Mouse (Mus musculus) limb, embryonic 13.5 days (tissue): ENCODE measurements around the gene Efl1. TPM values are rescaled to one million over a fixed set of nuclear protein-coding genes. Genes with fewer than 3 reads are reported as not detected.

ENCODE experiments used
- ATAC-seq: fragments of 200-750 bp; cut with Nextera tagmentation; 2 replicates; pipeline ENCODE4 v1.8.0; 2017; ENCODE audit warnings: low read depth, moderate number of reproducible peaks, moderate TSS enrichment; ENCODE audit not compliant: low FRiP score
- H3K27ac ChIP-seq: fragments of 300-500 bp; sonication (generic); 2 replicates; pipeline ENCODE4 v1.5.1; 2015; ENCODE audit warnings: inconsistent platforms, mild to moderate bottlenecking, moderate library complexity
- H3K27me3 ChIP-seq: fragments of 300-500 bp; sonication (generic); 2 replicates; pipeline ENCODE4 v1.6.1; 2015; ENCODE audit warnings: mild to moderate bottlenecking, inconsistent platforms
- H3K36me3 ChIP-seq: fragments of 300-500 bp; sonication (generic); 2 replicates; pipeline ENCODE4 v1.6.1; 2015; ENCODE audit warnings: inconsistent platforms, mild to moderate bottlenecking, moderate library complexity
- H3K4me1 ChIP-seq: fragments of 300-500 bp; sonication (generic); 2 replicates; pipeline ENCODE4 v1.6.1; 2015; ENCODE audit warnings: inconsistent platforms
- H3K4me2 ChIP-seq: fragments of 300-500 bp; sonication (generic); replicated peaks from 2 replicates; pipeline ENCODE4 v1.6.1; 2015; ENCODE audit warnings: inconsistent platforms, mild to moderate bottlenecking, moderate library complexity
- H3K4me3 ChIP-seq: fragments of 300-500 bp; sonication (generic); 2 replicates; pipeline ENCODE4 v1.5.1; 2015; ENCODE audit warnings: moderate library complexity, mild to moderate bottlenecking, inconsistent platforms
- H3K9ac ChIP-seq: fragments of 300-500 bp; sonication (generic); 2 replicates; pipeline ENCODE4 v1.6.1; 2015; ENCODE audit warnings: mild to moderate bottlenecking, inconsistent platforms
- H3K9me3 ChIP-seq: fragments of 300-500 bp; sonication (generic); 2 replicates; pipeline ENCODE4 v1.6.1; 2016; ENCODE audit warnings: inconsistent platforms
- WGBS: fragments of 180-500 bp; shearing (Covaris S2); methylation state at CpG from one replicate; pipeline ENCODE4 v1.1.7; 2015; 5-methylcytosine and 5-hydroxymethylcytosine counted together
- polyA plus RNA-seq: library from polyadenylated mRNA; unstranded; fragments of >200 nt; fragmentation: Nextera tagmentation; extraction: Ambion mirVana; gene quantifications from 2 replicates; pipeline ENCODE4 v1.2.1, GENCODE M21; 2015

Gene Efl1
- polyA plus RNA-seq, 1 experiment from 2014 or later = 26.0 TPM

GRCm38 (mm10) chr7:82743116-82743765, 94.8 kb downstream of the Efl1 start:
- peak overlapping the region; percentile 36; the same call in 1 of the 2 replicates for H3K9ac ChIP-seq
- peaks cover 21% of the 10 kb centered on the region for H3K4me1 ChIP-seq
- H3K27ac ChIP-seq = peak overlapping the region; percentile 55; the same call in 1 of the 2 replicates
- no peak for ATAC-seq
- peaks cover 7% of the 10 kb centered on the region; the same call in 1 of the 2 replicates for H3K36me3 ChIP-seq
- H3K27me3 ChIP-seq = no peaks in the 10 kb centered on the region
- H3K9me3 ChIP-seq = no peaks in the 10 kb centered on the region
- H3K4me2 ChIP-seq = peak overlapping the region; percentile 24
- 44% methylated on average over 11 of the region's 11 CpGs for WGBS
- H3K4me3 ChIP-seq = no peak overlapping the region

GRCm38 (mm10) chr7:82744167-82744715, 95.8 kb downstream of the Efl1 start:
- WGBS = 80% methylated on average over 18 of the region's 18 CpGs
- Histone ChIP-seq H3K4me1 (peaks cover 24% of the 10 kb centered on the region), H3K9me3 (no peaks in the 10 kb centered on the region), H3K36me3 (peaks cover 7% of the 10 kb centered on the region; the same call in 1 of the 2 replicates), H3K4me2 (no peak overlapping the region), H3K9ac (no peak overlapping the region), H3K27me3 (no peaks in the 10 kb centered on the region), H3K4me3 (no peak overlapping the region), H3K27ac (no peak overlapping the region)
- no peak for ATAC-seq

- Histone ChIP-seq H3K9ac (no peak overlapping the region), H3K27ac (peak overlapping the region; percentile 15; the same call in 1 of the 2 replicates), H3K9me3 (no peaks in the 10 kb centered on the region), H3K4me3 (no peak overlapping the region), H3K4me2 (no peak overlapping the region), H3K4me1 (peaks cover 37% of the 10 kb centered on the region), H3K27me3 (no peaks in the 10 kb centered on the region), H3K36me3 (peaks cover 19% of the 10 kb centered on the region; the same call in 1 of the 2 replicates)
- WGBS = 59% methylated on average over 2 of the region's 2 CpGs
- no peak for ATAC-seq
Measured at GRCm38 (mm10) chr7:82748812-82749211, 100.4 kb downstream of the Efl1 start.

- Histone ChIP-seq H3K36me3 (peaks cover 19% of the 10 kb centered on the region; the same call in 1 of the 2 replicates), H3K4me2 (no peak overlapping the region), H3K9ac (no peak overlapping the region), H3K4me3 (no peak overlapping the region), H3K27ac (peak overlapping the region; percentile 15; the same call in 1 of the 2 replicates), H3K4me1 (peaks cover 33% of the 10 kb centered on the region), H3K27me3 (no peaks in the 10 kb centered on the region), H3K9me3 (no peaks in the 10 kb centered on the region)
- WGBS = 87% methylated on average over 8 of the region's 8 CpGs
- no peak for ATAC-seq
Measured at GRCm38 (mm10) chr7:82749239-82749638, 100.8 kb downstream of the Efl1 start.

- no peaks in the 10 kb centered on the region for H3K27me3 ChIP-seq
- 0 out of 2 replicates have a peak overlapping the region, but pooled peaks have one; percentile 11 for H3K4me2 ChIP-seq
- no peaks in the 10 kb centered on the region for H3K9me3 ChIP-seq
- H3K4me3 ChIP-seq = no peak overlapping the region
- peaks cover 27% of the 10 kb centered on the region for H3K36me3 ChIP-seq
- H3K27ac ChIP-seq = peak overlapping the region; percentile 85
- WGBS = 63% methylated on average over 8 of the region's 8 CpGs
- H3K9ac ChIP-seq = no peak overlapping the region
- H3K4me1 ChIP-seq = peaks cover 30% of the 10 kb centered on the region
- ATAC-seq = peak; percentile 59
Measured at GRCm38 (mm10) chr7:82752171-82753085, 104.0 kb downstream of the Efl1 start.

GRCm38 (mm10) chr7:82755602-82756155, 107.3 kb downstream of the Efl1 start:
- 87% methylated on average over 8 of the region's 8 CpGs for WGBS
- Histone ChIP-seq H3K4me3 (no peak overlapping the region), H3K4me2 (no peak overlapping the region), H3K27ac (no peak overlapping the region), H3K36me3 (peaks cover 21% of the 10 kb centered on the region), H3K9ac (no peak overlapping the region), H3K9me3 (no peaks in the 10 kb centered on the region), H3K4me1 (peaks cover 23% of the 10 kb centered on the region), H3K27me3 (no peaks in the 10 kb centered on the region)
- no peak for ATAC-seq

GRCm38 (mm10) chr7:82758521-82758920, 110.1 kb downstream of the Efl1 start:
- H3K27ac ChIP-seq = no peak overlapping the region
- no peak for ATAC-seq
- no peak overlapping the region for H3K9ac ChIP-seq
- H3K4me1 ChIP-seq = no peaks in the 10 kb centered on the region
- WGBS = 95% methylated on average over 4 of the region's 4 CpGs
- no peak overlapping the region for H3K4me3 ChIP-seq
- H3K9me3 ChIP-seq = no peaks in the 10 kb centered on the region
- no peaks in the 10 kb centered on the region for H3K27me3 ChIP-seq
- H3K36me3 ChIP-seq = peaks cover 33% of the 10 kb centered on the region
- no peak overlapping the region for H3K4me2 ChIP-seq

GRCm38 (mm10) chr7:82759091-82759490, 110.7 kb downstream of the Efl1 start:
- Histone ChIP-seq H3K9ac (no peak overlapping the region), H3K36me3 (peaks cover 33% of the 10 kb centered on the region), H3K4me1 (no peaks in the 10 kb centered on the region), H3K4me2 (no peak overlapping the region), H3K27me3 (no peaks in the 10 kb centered on the region), H3K9me3 (no peaks in the 10 kb centered on the region), H3K4me3 (no peak overlapping the region), H3K27ac (no peak overlapping the region)
- 79% methylated on average over 4 of the region's 4 CpGs for WGBS
- ATAC-seq = no peak

- H3K9ac ChIP-seq = no peak overlapping the region
- H3K36me3 ChIP-seq = peaks cover 23% of the 10 kb centered on the region
- H3K9me3 ChIP-seq = no peaks in the 10 kb centered on the region
- H3K27ac ChIP-seq = no peak overlapping the region
- H3K4me2 ChIP-seq = no peak overlapping the region
- 92% methylated on average over 1 of the region's 1 CpGs for WGBS
- no peaks in the 10 kb centered on the region for H3K27me3 ChIP-seq
- H3K4me1 ChIP-seq = peaks cover 22% of the 10 kb centered on the region
- no peak for ATAC-seq
- H3K4me3 ChIP-seq = no peak overlapping the region
Measured at GRCm38 (mm10) chr7:82764951-82765350, 116.5 kb downstream of the Efl1 start.

GRCm38 (mm10) chr7:82766623-82767022, 118.2 kb downstream of the Efl1 start:
- no peak overlapping the region for H3K9ac ChIP-seq
- 86% methylated on average over 6 of the region's 6 CpGs for WGBS
- no peak overlapping the region for H3K4me2 ChIP-seq
- peaks cover 30% of the 10 kb centered on the region for H3K4me1 ChIP-seq
- H3K36me3 ChIP-seq = peaks cover 21% of the 10 kb centered on the region
- no peak overlapping the region for H3K4me3 ChIP-seq
- H3K27ac ChIP-seq = no peak overlapping the region
- no peaks in the 10 kb centered on the region for H3K27me3 ChIP-seq
- ATAC-seq = no peak
- H3K9me3 ChIP-seq = no peaks in the 10 kb centered on the region

- peaks cover 5% of the 10 kb centered on the region; the same call in 1 of the 2 replicates for H3K36me3 ChIP-seq
- no peaks in the 10 kb centered on the region for H3K9me3 ChIP-seq
- peak overlapping the region; percentile 10; the same call in 1 of the 2 replicates for H3K27ac ChIP-seq
- no peak overlapping the region for H3K4me3 ChIP-seq
- 44% methylated on average over 6 of the region's 6 CpGs for WGBS
- H3K4me1 ChIP-seq = peaks cover 55% of the 10 kb centered on the region
- ATAC-seq = no peak
- H3K9ac ChIP-seq = no peak overlapping the region
- no peaks in the 10 kb centered on the region for H3K27me3 ChIP-seq
- no peak overlapping the region for H3K4me2 ChIP-seq
Measured at GRCm38 (mm10) chr7:82770207-82770606, 121.8 kb downstream of the Efl1 start.
